Mouse (Mus musculus) MEL (cell line): ENCODE results near the gene Fam102a.

Source experiments
- CTCF ChIP-seq, 3 experiments: IDR thresholded peaks in 2 of 3; conservative IDR thresholded peaks in 1 of 3; 2 replicates each; pipeline ENCODE4 v1.5.1; 2011 to 2012; ENCODE audit warnings: low read length in 3 of 3, low read depth in 2 of 3, mild to moderate bottlenecking in 2 of 3, improper control_type of control experiment in 1 of 3, inconsistent platforms in 1 of 3, mixed read lengths in 1 of 3, moderate library complexity in 1 of 3; ENCODE audit not compliant: control insufficient read depth in 1 of 3, insufficient read depth in 1 of 3, poor library complexity in 1 of 3, severe bottlenecking in 1 of 3
- GATA1 ChIP-seq: IDR thresholded peaks from 2 replicates; pipeline ENCODE4 v1.6.1; 2011; ENCODE audit warnings: low read depth, low read length, improper control_type of control experiment
- JUND ChIP-seq: IDR thresholded peaks from 2 replicates; pipeline ENCODE4 v1.6.1; 2011; ENCODE audit warnings: low read depth, mild to moderate bottlenecking, improper control_type of control experiment, low read length
- POLR2A ChIP-seq, 2 experiments: IDR thresholded peaks; 2 replicates each; pipeline ENCODE4 v1.6.1; 2011 to 2012; ENCODE audit warnings: low read length in 2 of 2, mild to moderate bottlenecking in 2 of 2, control low read depth in 1 of 2, improper control_type of control experiment in 1 of 2, low read depth in 1 of 2, moderate library complexity in 1 of 2; ENCODE audit not compliant: control insufficient read depth in 1 of 2, insufficient read depth in 1 of 2, poor library complexity in 1 of 2

DNA sequence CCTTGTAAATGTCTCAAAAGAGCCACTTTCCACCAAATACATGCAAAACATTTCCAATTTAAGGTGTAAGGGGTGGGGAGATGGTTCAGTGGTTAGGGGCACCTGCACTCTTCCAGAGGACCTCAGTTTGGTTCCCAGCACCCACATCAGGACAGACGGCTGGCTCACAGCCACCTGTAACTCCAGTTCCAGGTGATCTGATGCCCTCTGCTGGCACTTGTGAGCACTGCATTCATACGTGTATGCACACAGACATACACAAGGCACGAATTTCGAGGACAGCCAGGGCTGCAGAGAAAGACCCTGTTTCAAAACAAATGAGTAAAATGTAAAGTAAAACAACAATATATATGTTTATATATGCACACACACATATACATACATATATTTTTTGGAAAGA lies 82.5 kb downstream of the Fam102a start:
- no peak for TF ChIP-seq POLR2A (IDR thresholded peaks at IDR 0.05; ENCODE audit: control insufficient read depth in 1 of 2, insufficient read depth in 1 of 2, low read depth in 1 of 2, low read length in 2 of 2, poor library complexity in 1 of 2)
- TF ChIP-seq CTCF (IDR thresholded peaks at IDR 0.05 in 2 of 3, conservative IDR thresholded peaks at IDR 0.05 in 1 of 3; ENCODE audit: control insufficient read depth in 1 of 3, insufficient read depth in 1 of 3, low read depth in 2 of 3, low read length in 3 of 3, poor library complexity in 1 of 3, severe bottlenecking in 1 of 3): peak; percentile 56 to 65 (median 62)
- no peak for TF ChIP-seq JUND
- TF ChIP-seq GATA1: no peak
